Mouse (Mus musculus): ENCODE results near the gene Gpr89.

Gene Gpr89

GRCm38 (mm10) chr3:96904851-96905541 is at the start of gene Gpr89:
Gene Gpr89, minus strand, starts transcription at chr3:96905346.
- DNase-seq (ENCODE audit: low read depth, low spot score) = peak; percentile 94

GRCm38 (mm10) chr3:96953489-96954233 is 48.5 kb upstream of the Gpr89 start:
- no peak for DNase-seq (ENCODE audit: low read depth, low spot score)

GRCm38 (mm10) chr3:96942706-96943105 is 37.6 kb upstream of the Gpr89 start:
- DNase-seq (ENCODE audit: low read depth, low spot score) = no peak

GRCm38 (mm10) chr3:96938738-96939137 is 33.6 kb upstream of the Gpr89 start:
- peak; percentile 88 for DNase-seq (ENCODE audit: low read depth, low spot score)

DNA sequence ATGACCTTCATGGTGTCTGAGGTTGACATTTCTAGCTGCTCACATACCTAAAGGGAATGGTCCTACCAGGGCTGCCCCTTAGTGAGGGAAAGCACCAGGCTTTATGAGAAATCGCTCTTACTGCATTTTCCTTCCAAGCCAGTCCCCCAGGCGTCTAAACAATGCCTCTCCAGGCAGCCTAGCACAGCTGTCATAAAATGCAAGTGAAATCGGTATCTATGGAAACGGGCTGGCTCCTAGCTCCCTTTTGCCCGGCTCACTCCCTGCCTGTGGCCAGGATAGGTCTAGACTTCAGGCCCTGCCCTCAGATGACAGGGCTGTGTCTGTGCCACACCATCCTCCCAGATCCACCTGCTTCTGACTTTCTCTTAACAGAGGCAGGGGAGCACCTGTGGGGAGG is 32.5 kb upstream of the Gpr89 start:
- peak; percentile 42 for DNase-seq (ENCODE audit: low read depth, low spot score)

DNA sequence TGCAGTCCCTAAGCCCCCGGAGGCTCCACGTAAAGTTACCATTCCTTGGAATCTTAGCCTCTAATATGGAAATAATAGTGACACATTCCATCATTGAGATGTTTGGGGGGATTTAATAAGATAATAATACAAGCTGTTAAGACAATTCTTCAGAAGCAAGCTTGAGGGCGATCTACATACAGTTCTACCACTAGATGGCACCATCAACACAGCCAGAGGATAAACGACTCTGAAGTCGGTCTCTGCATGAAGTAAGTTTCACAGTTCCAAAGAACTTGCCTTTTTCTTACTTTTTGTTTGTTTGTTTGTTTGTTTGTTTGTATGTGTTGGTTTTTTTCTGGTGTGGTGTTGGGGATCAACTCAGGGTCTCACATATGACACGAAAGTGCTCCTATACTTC is 31.1 kb upstream of the Gpr89 start:
- peak; percentile 76 for DNase-seq (ENCODE audit: low read depth, low spot score)

GRCm38 (mm10) chr3:96931261-96931681 is 26.1 kb upstream of the Gpr89 start:
- DNase-seq (ENCODE audit: low read depth, low spot score) = no peak

GRCm38 (mm10) chr3:96925920-96926319 is 20.8 kb upstream of the Gpr89 start, which contains the start of gene Gja8:
Gene Gja8, minus strand, starts transcription at chr3:96926020.
- no peak for DNase-seq (ENCODE audit: low read depth, low spot score)

DNA sequence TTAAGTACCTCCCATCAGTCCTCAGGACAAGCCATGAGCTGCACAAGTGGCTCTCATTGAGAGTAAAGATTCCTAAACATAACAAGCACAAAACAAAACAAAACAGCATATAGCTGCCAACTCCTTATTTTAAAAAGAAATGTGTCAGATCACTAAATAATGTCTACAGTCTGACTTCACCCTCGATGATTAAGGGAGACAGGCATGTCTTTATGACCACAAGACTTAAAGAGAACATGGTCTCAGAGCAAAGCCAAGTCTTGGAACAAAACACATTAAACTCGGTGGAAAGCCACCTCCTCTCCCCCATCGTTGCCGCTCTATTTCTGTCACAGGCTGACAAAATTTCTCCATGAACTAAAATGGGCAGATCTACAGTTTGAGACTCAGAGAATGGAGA is 19.5 kb upstream of the Gpr89 start:
- DNase-seq (ENCODE audit: low read depth, low spot score) = no peak

GRCm38 (mm10) chr3:96920991-96921390 is 15.8 kb upstream of the Gpr89 start:
- DNase-seq (ENCODE audit: low read depth, low spot score) = no peak

DNA sequence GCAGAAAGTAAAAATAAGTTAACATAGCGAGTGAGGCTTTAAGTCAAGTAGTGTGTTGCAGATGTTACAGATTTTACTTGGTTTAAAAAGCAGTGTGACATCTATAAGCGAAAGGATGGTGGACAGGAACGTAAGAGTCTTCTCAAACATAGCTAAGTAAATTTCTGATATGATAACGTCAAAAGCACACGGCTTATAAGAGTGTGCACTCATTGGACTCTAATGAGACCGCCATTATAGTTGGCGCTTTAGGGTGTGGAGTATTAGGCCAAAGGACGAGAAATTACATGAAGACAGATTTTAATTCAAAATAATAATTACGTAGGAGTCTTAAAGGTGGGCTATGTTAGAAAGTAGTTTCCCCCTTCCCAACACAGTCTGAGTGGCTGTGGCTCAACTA is 446 bp upstream of the Gpr89 start:
- DNase-seq (ENCODE audit: low read depth, low spot score) = no peak

DNA sequence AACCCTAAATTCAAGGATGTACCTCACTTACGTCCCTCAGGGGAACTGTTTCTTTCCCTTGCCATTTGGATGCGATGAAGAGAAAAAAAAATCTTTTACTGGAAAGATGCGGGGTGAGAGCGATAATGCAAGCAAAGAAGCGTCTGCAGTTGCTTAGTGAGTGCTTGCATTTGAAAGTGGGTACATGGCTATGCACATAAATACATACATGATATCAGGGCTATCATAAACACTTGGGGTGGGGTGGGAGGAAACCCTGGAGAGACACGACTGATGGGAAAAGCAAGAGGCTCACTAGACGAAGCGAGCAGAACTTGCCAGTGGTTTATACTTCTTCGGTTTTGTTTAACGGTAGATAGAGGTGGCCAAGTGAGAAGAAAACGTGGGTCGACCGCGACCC is 753 bp downstream of the Gpr89 start, which contains the start of gene Gja5:
Gene Gja5 (plus strand): TSS at position 301 of the 400 bp plus-strand sequence.
- no peak for DNase-seq (ENCODE audit: low read depth, low spot score)

DNA sequence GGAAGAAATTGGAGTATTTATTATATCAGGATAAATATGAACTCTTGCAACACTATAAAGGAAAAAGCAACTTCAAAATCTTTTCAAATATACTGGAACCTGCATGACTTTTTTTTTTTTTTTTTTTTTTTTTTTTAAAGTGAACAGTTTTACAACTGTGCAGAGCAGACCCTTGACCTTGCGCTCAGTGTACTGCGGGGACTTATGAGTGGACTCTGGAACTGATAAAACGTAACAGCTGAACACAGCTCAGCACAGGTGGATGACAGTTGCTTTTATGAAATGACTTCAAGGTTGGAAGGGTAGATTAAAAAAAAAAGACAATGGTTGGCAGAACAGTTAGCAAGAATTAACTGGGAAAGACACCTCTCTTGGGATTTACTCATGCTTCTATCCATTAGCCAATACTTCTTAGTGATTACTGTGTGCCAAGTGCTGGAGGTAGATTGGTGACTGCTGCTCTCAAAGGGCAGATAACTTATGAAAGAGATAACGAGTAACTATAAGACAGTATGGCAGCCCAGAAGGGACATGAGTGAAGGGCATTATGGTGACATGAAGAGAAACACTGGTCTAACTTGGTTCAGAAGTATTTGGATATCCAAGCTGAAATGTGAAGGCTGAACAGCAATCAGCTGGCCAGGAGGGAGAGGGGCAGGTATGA is 2.7 kb downstream of the Gpr89 start:
- no peak for DNase-seq (ENCODE audit: low read depth, low spot score)

GRCm38 (mm10) chr3:96883690-96884089 is 21.5 kb downstream of the Gpr89 start:
- DNase-seq (ENCODE audit: low read depth, low spot score) = no peak

- no peak for DNase-seq (ENCODE audit: low read depth, low spot score)
Observed at GRCm38 (mm10) chr3:96882061-96882849, 22.9 kb downstream of the Gpr89 start.

DNA sequence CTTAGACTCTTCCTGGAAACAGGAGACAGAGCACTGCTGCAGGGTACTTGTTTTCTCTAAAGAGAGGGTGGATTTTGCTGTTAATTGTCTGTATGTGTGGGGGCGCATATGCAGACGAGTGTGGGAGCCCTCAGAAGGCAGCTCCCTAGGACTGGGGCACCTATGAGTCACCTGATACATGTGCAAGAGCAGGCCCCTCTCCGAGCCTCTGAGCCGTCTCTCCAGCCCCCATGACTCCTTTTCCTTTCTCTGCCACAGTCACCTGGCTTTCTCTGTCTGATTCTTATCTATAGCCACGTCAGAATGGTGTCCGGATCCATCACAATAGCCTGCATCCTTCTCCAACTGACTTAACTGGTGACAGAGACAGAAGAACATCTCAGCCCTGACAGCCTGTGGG is 23.6 kb downstream of the Gpr89 start:
- DNase-seq (ENCODE audit: low read depth, low spot score) = no peak

DNA sequence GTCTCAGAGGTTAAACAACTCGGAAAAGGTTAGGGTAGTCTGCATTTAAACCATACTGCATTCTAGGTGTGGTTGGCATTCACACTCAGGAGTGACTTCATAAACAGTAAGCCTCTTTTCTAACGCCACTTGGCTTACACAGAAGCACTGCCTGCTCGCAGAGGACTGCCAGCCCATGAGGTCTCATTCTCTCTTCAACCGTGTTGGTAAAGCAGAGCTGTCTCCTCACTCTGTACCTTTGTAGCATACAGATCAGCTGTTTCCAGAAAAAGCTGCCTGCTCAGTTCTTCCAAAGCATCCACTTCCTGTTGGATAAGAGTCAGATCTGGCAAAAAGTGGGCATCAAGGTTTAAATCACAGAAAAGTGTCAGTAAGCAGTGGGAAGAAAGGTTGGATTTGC is 24.8 kb downstream of the Gpr89 start:
- no peak for DNase-seq (ENCODE audit: low read depth, low spot score)

GRCm38 (mm10) chr3:96879536-96879935 is 25.6 kb downstream of the Gpr89 start:
- no peak for DNase-seq (ENCODE audit: low read depth, low spot score)

DNA sequence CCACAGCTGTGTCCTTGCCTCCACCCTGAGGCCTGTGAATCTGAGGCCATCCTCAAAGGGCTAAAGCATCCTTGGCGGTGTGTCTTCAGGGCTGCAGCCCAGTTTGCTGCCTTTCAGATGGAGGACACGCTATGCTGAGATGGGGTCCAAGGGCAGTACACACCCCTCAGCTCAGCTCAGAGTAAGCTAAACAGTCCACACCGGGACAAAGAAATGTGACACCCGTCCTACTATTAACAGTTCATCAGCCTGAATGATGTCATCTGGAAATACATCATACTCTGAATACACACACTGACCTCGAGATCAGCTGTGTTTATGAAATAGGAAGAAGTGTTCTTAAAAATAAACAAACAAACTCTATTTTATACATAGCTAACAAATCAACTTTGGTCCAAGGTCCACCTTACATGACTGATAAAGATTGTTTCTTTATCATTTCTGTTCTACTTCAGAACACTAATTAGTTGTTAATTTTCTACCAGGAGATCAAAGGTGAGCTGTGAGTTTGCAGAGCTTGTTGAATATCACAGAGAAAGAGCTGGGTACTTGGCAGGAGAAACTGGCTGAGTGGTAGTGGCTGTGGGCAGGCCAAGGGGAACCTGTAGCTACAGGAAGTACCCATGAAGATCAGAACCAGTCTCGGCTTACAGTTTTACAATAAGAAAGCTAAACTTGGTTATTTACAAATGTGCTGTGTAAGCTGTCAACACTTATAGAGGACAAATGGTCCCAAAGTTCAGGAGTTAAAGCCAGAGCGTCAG is 30.2 kb downstream of the Gpr89 start:
- no peak for DNase-seq (ENCODE audit: low read depth, low spot score)

GRCm38 (mm10) chr3:96872501-96872900 is 32.6 kb downstream of the Gpr89 start:
- DNase-seq (ENCODE audit: low read depth, low spot score) = no peak

DNA sequence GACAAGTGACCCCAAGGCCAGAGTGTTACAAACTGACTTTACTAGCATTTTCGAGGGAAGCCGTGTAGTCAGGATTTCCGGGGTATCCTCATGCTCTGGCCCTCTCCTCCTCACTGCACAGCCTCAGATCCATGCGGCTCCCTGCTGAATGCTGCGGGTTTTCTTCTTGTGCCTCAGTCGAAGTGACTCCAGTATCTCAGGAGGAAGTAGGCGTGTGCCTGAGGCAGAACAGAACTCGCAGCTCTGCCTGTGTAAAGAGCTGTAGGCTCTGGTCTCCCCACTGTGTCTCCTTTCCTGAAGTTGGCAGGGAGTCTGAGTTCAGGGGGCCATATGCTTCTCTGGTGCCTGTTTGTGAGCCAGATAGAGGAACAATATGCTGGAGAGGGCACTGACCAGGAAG is 34.1 kb downstream of the Gpr89 start:
- no peak for DNase-seq (ENCODE audit: low read depth, low spot score)
